Mouse (Mus musculus) forebrain, embryonic 14.5 days (tissue): ENCODE data around the gene Daam1. TPM values are rescaled to one million over a fixed set of nuclear protein-coding genes. Genes with fewer than 3 reads are reported as not detected.

ENCODE experiments used
- ATAC-seq: fragments of 200-750 bp; cut with Nextera tagmentation; 2 replicates; pipeline ENCODE4 v1.8.0; 2017; ENCODE audit warnings: mild to moderate bottlenecking, moderate library complexity
- DNase-seq: peaks from one replicate; pipeline ENCODE4 v3.0.0-alpha.2; 2015; ENCODE audit warnings: low spot score
- H3K27ac ChIP-seq: fragments of 300-500 bp; sonication (generic); 2 replicates; pipeline ENCODE4 v1.5.1; 2014; ENCODE audit warnings: low read depth, mild to moderate bottlenecking, control low read depth, low read length, moderate library complexity
- H3K27me3 ChIP-seq: fragments of 300-500 bp; sonication (generic); replicated peaks from 2 replicates; pipeline ENCODE4 v1.6.1; 2014; ENCODE audit warnings: low read length, control low read depth, mixed read lengths; ENCODE audit not compliant: control insufficient read depth, insufficient read depth
- H3K36me3 ChIP-seq: fragments of 300-500 bp; sonication (generic); 2 replicates; pipeline ENCODE4 v1.6.1; 2014; ENCODE audit warnings: low read length, control low read depth; ENCODE audit not compliant: control insufficient read depth, insufficient read depth
- H3K4me1 ChIP-seq: fragments of 300-500 bp; sonication (generic); 2 replicates; pipeline ENCODE4 v1.6.1; 2014; ENCODE audit warnings: antibody characterized with exemption, low read length, control low read depth; ENCODE audit not compliant: control insufficient read depth, insufficient read depth
- H3K4me2 ChIP-seq: fragments of 300-500 bp; sonication (generic); 2 replicates; pipeline ENCODE4 v1.6.1; 2014; ENCODE audit warnings: mild to moderate bottlenecking, control low read depth, low read length
- H3K4me3 ChIP-seq: fragments of 300-500 bp; sonication (generic); 2 replicates; pipeline ENCODE4 v1.5.1; 2014; ENCODE audit warnings: low read depth, low read length, control low read depth
- H3K9ac ChIP-seq: fragments of 300-500 bp; sonication (generic); 2 replicates; pipeline ENCODE4 v1.6.1; 2014; ENCODE audit warnings: mild to moderate bottlenecking, low read length, control low read depth, moderate library complexity
- H3K9me3 ChIP-seq: fragments of 300-500 bp; sonication (generic); replicated peaks from 2 replicates; pipeline ENCODE4 v1.6.1; 2016; ENCODE audit warnings: low read length, control low read depth, mixed read lengths; ENCODE audit not compliant: control insufficient read depth
- WGBS: fragments of 180-500 bp; shearing (Covaris S2); extraction: QIAGEN DNeasy Blood & Tissue Kit; methylation state at CpG from one replicate; pipeline ENCODE4 v1.1.7; 2014; 5-methylcytosine and 5-hydroxymethylcytosine counted together
- polyA plus RNA-seq: library from polyadenylated mRNA; unstranded; fragments of >200 nt; fragmentation: Nextera tagmentation; extraction: Ambion mirVana; gene quantifications from 2 replicates; pipeline ENCODE4 v1.2.1, GENCODE M21; 2014

Daam1 gene
- polyA plus RNA-seq, 1 experiment from 2014 or later = 29.9 TPM

GRCm38 (mm10) chr12:71961671-71962070, 130.8 kb downstream of the Daam1 start:
- no peak overlapping the region for H3K9ac ChIP-seq
- H3K27me3 ChIP-seq = no peaks in the 10 kb centered on the region
- no peak overlapping the region for H3K27ac ChIP-seq
- H3K36me3 ChIP-seq = peaks cover 30% of the 10 kb centered on the region
- WGBS = 91% methylated on average over 3 of the region's 3 CpGs
- H3K4me1 ChIP-seq = peaks cover 12% of the 10 kb centered on the region; the same call in 1 of the 2 replicates
- no peak for ATAC-seq
- H3K9me3 ChIP-seq = no peaks in the 10 kb centered on the region
- H3K4me3 ChIP-seq = no peak overlapping the region
- no peak for DNase-seq
- H3K4me2 ChIP-seq = no peak overlapping the region

GRCm38 (mm10) chr12:71962616-71963015, 131.7 kb downstream of the Daam1 start:
- no peak overlapping the region for H3K9ac ChIP-seq
- DNase-seq = no peak
- no peaks in the 10 kb centered on the region for H3K9me3 ChIP-seq
- H3K4me1 ChIP-seq = peaks cover 5% of the 10 kb centered on the region; the same call in 1 of the 2 replicates
- H3K4me2 ChIP-seq = no peak overlapping the region
- 66% methylated on average over 4 of the region's 4 CpGs for WGBS
- no peak for ATAC-seq
- peaks cover 30% of the 10 kb centered on the region for H3K36me3 ChIP-seq
- H3K27me3 ChIP-seq = no peaks in the 10 kb centered on the region
- no peak overlapping the region for H3K27ac ChIP-seq
- no peak overlapping the region for H3K4me3 ChIP-seq

GRCm38 (mm10) chr12:71968592-71968991, 137.7 kb downstream of the Daam1 start:
- H3K9me3 ChIP-seq = no peaks in the 10 kb centered on the region
- H3K27me3 ChIP-seq = no peaks in the 10 kb centered on the region
- peaks cover 3% of the 10 kb centered on the region for H3K4me1 ChIP-seq
- no peak overlapping the region for H3K4me3 ChIP-seq
- no peak overlapping the region for H3K27ac ChIP-seq
- no peak overlapping the region for H3K4me2 ChIP-seq
- ATAC-seq (no peak), DNase-seq (no peak)
- peaks cover 28% of the 10 kb centered on the region for H3K36me3 ChIP-seq
- H3K9ac ChIP-seq = no peak overlapping the region
- WGBS = 57% methylated on average over 4 of the region's 4 CpGs

DNA sequence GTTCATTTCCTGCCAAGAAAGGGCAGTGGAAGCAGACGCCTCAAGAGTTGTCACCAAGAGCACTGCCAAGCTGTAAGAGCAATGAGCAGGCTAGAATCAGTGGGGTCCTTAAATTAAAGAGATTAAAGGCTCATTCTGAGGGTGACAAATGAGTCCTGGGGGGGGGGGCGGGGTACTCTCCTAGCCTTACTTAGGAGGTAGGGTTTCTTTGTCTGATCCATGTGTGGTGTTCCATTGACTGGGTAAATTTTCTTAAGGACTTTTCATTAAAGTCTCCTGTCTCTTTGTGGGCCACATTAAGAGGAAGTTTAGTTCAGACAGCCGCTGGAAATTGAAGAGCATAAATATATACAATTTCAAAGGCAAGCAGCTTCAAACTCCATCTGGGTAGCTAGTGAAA, 138.1 kb downstream of the Daam1 start:
- H3K27ac ChIP-seq = no peak overlapping the region
- DNase-seq (no peak), ATAC-seq (no peak)
- peaks cover 31% of the 10 kb centered on the region for H3K36me3 ChIP-seq
- no peaks in the 10 kb centered on the region for H3K27me3 ChIP-seq
- no peak overlapping the region for H3K4me2 ChIP-seq
- 11% methylated on average over 3 of the region's 3 CpGs for WGBS
- H3K9ac ChIP-seq = no peak overlapping the region
- no peaks in the 10 kb centered on the region for H3K9me3 ChIP-seq
- H3K4me1 ChIP-seq = peaks cover 5% of the 10 kb centered on the region
- H3K4me3 ChIP-seq = no peak overlapping the region

GRCm38 (mm10) chr12:71969439-71969838, 138.6 kb downstream of the Daam1 start:
- no peak for DNase-seq
- H3K9me3 ChIP-seq = no peaks in the 10 kb centered on the region
- H3K4me2 ChIP-seq = no peak overlapping the region
- no peak overlapping the region for H3K9ac ChIP-seq
- no peak for ATAC-seq
- WGBS = 66% methylated on average over 9 of the region's 9 CpGs
- H3K27me3 ChIP-seq = no peaks in the 10 kb centered on the region
- H3K4me1 ChIP-seq = peaks cover 5% of the 10 kb centered on the region
- H3K36me3 ChIP-seq = peaks cover 31% of the 10 kb centered on the region
- H3K27ac ChIP-seq = no peak overlapping the region
- H3K4me3 ChIP-seq = no peak overlapping the region

DNA sequence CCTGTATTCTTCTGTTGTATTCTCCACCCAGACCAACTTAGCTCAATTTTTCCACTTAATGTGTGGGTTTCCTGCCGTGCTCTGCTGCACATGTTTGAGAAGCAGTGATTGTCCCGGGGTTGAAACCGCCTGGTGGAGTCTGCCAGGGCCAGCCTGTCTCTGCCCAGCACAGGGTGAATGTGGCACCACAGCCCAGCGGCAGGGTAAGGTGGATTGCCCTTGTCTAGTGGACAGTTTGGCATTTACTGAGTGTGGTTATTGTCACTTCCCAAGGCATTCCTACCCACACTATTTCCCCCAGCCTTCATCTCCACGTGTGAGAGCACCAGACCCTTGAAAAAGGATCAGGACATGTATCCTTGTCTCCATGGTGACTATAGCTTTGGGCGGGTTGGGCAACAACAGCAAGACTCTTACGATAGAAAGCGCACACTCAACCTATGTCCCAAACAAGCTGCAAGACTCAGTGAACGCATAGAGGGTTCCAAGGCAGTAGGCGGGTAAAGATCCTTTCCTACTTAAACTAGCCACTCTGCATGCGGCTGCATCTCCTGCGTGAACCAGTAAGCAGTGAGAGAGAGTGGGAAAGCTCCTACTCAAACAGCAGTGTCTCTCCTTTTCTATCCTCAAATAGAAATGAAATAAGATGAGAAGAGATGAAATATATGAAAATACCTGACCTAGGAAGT, 139.2 kb downstream of the Daam1 start:
- no peak for ATAC-seq
- H3K4me2 ChIP-seq = no peak overlapping the region
- no peak overlapping the region for H3K27ac ChIP-seq
- H3K9me3 ChIP-seq = no peaks in the 10 kb centered on the region
- WGBS = 63% methylated on average over 12 of the region's 12 CpGs
- DNase-seq = no peak
- peaks cover 5% of the 10 kb centered on the region for H3K4me1 ChIP-seq
- H3K36me3 ChIP-seq = peaks cover 32% of the 10 kb centered on the region
- H3K27me3 ChIP-seq = no peaks in the 10 kb centered on the region
- H3K9ac ChIP-seq = no peak overlapping the region
- H3K4me3 ChIP-seq = no peak overlapping the region

- H3K4me2 ChIP-seq = no peak overlapping the region
- H3K27ac ChIP-seq = no peak overlapping the region
- H3K27me3 ChIP-seq = no peaks in the 10 kb centered on the region
- ATAC-seq (no peak), DNase-seq (no peak)
- H3K36me3 ChIP-seq = peaks cover 42% of the 10 kb centered on the region
- H3K9me3 ChIP-seq = no peaks in the 10 kb centered on the region
- no peak overlapping the region for H3K9ac ChIP-seq
- H3K4me1 ChIP-seq = peaks cover 12% of the 10 kb centered on the region
- no peak overlapping the region for H3K4me3 ChIP-seq
- WGBS = 91% methylated on average over 9 of the region's 9 CpGs
Observed at GRCm38 (mm10) chr12:71970791-71971654, 140.1 kb downstream of the Daam1 start.

- H3K36me3 ChIP-seq = peaks cover 53% of the 10 kb centered on the region
- no peak for ATAC-seq
Observed at GRCm38 (mm10) chr12:71972126-71972525, 141.2 kb downstream of the Daam1 start.

More at GRCm38 (mm10) chr12:71972126-71972525, 141.2 kb downstream of the Daam1 start:
- Histone ChIP-seq H3K27me3 (no peaks in the 10 kb centered on the region), H3K27ac (no peak overlapping the region), H3K4me2 (no peak overlapping the region), H3K9me3 (no peaks in the 10 kb centered on the region), H3K9ac (no peak overlapping the region), H3K4me1 (peaks cover 18% of the 10 kb centered on the region), H3K4me3 (no peak overlapping the region)
- 89% methylated on average over 5 of the region's 5 CpGs for WGBS
- no peak for DNase-seq
